Mouse (Mus musculus): ENCODE data around the gene Gm2000. TPM values are rescaled to one million over a fixed set of nuclear protein-coding genes. Genes with fewer than 3 reads are reported as not detected.
"Not testable (repeated sequence)": the region's sequence is repeated elsewhere in the genome, so short reads cannot be mapped to it uniquely, and the experiment has no call there.

The Gm2000 gene
- 975 and 1,206 TPM in 2 replicates for polyA plus RNA-seq (2015; fragmentation: Nextera tagmentation; extraction: Ambion mirVana)

DNA sequence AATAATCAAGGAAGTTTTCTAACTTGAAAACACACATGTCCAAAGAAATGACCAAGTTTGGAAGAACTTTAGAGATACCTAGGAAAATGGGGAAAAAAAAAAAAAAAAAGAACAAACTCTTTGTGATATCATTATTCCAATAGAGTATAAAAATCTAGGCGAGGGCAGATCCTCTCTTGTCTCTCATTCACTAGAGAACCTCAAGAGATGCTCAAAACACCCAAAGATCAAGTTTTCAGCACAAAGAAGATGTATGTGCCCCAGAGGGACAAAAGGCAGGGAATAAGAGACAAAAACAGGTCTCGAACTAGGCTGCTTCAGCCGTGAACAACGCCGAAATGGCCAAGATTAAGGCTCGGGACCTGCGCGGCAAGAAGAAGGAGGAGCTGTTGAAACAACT lies at the start of gene Gm2000:
Gm2000 (plus strand) TSS at position 301 of the 400 bp plus-strand sequence.
- Histone ChIP-seq H3K9ac (no peak within 1 kb of the TSS), H3K36me3 (no peaks in the 10 kb centered on the region), H3K4me3 (no peak within 1 kb of the TSS), H3K9me3 (0 out of 2 replicates have a peak, but pooled peaks cover 3% of the 10 kb centered on the region), H3K4me1 (no peaks in the 10 kb centered on the region), H3K27me3 (no peaks in the 10 kb centered on the region), H3K27ac (no peak within 1 kb of the TSS), H3K4me2 (no peak within 1 kb of the TSS)
- 91% methylated on average over 8 of the region's 8 CpGs for WGBS
- no peak for ATAC-seq (ENCODE audit: insufficient number of reproducible peaks, insufficient read depth, low FRiP score, low TSS enrichment, low read depth)

DNA sequence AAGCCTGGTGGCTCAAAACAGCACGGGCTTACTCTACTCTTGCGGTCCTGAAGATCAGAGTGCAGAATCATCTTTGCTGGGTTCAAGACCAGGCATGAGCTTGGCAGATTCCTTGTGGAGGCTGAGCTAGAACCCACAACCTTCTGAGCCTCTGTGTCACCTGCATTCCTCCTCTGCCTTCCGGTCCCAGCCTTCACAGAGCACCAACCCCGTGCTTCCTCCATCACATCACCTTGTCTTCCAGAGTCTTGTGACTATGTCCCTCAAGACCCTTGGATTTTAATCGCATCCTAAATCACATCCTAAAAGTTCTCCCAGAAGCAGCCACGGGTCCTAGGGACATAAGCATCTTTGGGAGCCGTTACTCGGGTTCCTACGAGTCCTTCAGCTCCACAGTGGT lies 42.7 kb upstream of the Gm2000 start:
- Histone ChIP-seq H3K9ac (no peak overlapping the region), H3K9me3 (no peaks in the 10 kb centered on the region), H3K36me3 (no peaks in the 10 kb centered on the region), H3K4me3 (no peak overlapping the region), H3K27ac (no peak overlapping the region), H3K4me1 (no peaks in the 10 kb centered on the region), H3K27me3 (no peaks in the 10 kb centered on the region), H3K4me2 (no peak overlapping the region)
- no peak for ATAC-seq (ENCODE audit: insufficient number of reproducible peaks, insufficient read depth, low FRiP score, low TSS enrichment, low read depth)
- 89% methylated on average over 9 of the region's 9 CpGs for WGBS

DNA sequence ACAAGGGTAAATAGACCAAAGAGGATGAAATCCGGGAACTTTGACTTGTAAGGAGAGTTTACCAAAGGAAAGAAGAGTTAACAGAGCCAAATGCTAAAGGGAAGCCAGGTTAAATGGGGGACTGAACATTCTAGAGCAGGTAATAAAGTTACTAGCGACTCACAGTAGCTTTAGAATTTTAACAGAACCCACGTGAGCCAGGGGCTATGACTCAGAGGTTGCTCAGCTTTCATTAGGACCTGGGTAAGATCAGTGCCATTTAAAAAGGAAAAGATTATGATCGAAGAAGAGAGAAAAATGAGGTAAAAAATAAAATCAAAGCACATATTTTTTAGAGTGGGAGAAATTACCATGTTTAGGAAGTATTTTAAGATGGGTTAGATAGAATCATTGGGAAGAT lies 25.0 kb upstream of the Gm2000 start:
- no peak for ATAC-seq (ENCODE audit: insufficient number of reproducible peaks, insufficient read depth, low FRiP score, low TSS enrichment, low read depth)
- H3K27me3 ChIP-seq = no peaks in the 10 kb centered on the region
- 62% methylated on average over 4 of the region's 4 CpGs for WGBS

DNA sequence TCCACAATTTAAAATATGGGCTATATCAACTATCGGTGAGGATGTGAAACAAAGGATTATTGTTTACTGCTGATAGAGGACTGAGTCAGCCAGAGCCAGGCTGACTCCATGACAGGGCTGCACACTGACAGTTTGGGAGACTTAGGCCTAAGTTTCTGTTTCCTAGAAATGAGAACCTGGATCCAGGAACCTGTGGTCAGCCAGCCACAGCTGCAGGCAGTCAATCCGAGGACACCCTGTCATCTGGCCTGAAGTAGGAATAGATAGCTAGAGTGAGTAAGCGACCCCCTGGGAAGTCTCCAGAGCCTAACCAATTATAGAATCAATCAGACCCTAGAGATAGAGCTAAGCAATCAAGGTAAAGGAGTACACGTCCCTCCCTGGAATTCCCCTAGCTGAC lies 21.4 kb upstream of the Gm2000 start:
- Histone ChIP-seq H3K27ac (no peak overlapping the region), H3K4me2 (no peak overlapping the region), H3K36me3 (no peaks in the 10 kb centered on the region), H3K4me1 (no peaks in the 10 kb centered on the region), H3K9ac (no peak overlapping the region), H3K9me3 (no peaks in the 10 kb centered on the region), H3K27me3 (no peaks in the 10 kb centered on the region), H3K4me3 (no peak overlapping the region)
- WGBS = 57% methylated on average over 4 of the region's 4 CpGs
- no peak for ATAC-seq (ENCODE audit: insufficient number of reproducible peaks, insufficient read depth, low FRiP score, low TSS enrichment, low read depth)

More for the DNA sequence above, 25.0 kb upstream of the Gm2000 start:
- Histone ChIP-seq H3K4me1 (no peaks in the 10 kb centered on the region), H3K27ac (no peak overlapping the region), H3K4me3 (no peak overlapping the region), H3K9me3 (no peaks in the 10 kb centered on the region), H3K36me3 (no peaks in the 10 kb centered on the region), H3K4me2 (no peak overlapping the region), H3K9ac (no peak overlapping the region)

DNA sequence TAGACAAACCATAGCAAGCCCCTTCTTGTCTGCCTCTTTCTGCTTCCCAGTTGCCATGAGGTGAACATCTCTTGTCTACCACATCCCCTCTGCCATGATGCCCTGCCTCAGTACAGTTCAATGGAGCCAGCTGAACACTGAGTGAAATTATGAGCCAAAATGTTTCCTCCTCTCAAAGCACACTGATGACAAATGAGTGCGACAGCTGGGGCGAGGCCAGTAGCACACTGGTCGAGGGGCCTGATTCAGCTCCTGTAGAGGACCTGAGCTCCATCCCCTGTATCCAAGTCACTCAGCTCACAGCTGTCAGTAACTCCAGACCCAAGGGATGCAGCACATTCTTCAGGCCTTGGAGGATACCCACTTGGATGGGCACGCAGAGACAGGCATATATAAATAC lies 20.2 kb upstream of the Gm2000 start:
- H3K4me3 ChIP-seq = no peak overlapping the region
- H3K9ac ChIP-seq = no peak overlapping the region
- no peak overlapping the region for H3K4me2 ChIP-seq
- ATAC-seq (ENCODE audit: insufficient number of reproducible peaks, insufficient read depth, low FRiP score, low TSS enrichment, low read depth) = no peak
- no peaks in the 10 kb centered on the region for H3K4me1 ChIP-seq
- no peaks in the 10 kb centered on the region for H3K36me3 ChIP-seq
- no peak overlapping the region for H3K27ac ChIP-seq
- H3K9me3 ChIP-seq = no peaks in the 10 kb centered on the region
- no peaks in the 10 kb centered on the region for H3K27me3 ChIP-seq
- 88% methylated on average over 4 of the region's 4 CpGs for WGBS

DNA sequence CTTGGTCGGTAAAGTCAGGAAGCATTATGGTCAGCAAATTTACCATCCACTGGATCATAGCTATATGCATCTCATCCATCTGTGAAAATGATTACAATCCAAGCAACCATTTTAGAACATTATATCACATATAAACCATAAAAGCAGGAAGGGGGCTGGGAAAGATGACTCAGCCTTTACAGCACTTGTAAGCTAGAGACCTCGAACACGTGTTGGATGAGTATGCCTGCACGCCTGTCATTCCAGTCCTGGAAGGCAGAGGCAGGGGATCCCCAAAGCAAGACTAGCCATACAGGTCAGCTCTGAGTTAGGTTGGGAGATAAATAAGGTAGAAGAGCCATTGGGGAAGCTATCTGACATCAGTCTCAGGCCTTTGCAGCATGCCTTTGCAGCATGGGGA lies 16.8 kb upstream of the Gm2000 start:
- H3K36me3 ChIP-seq = no peaks in the 10 kb centered on the region
- no peaks in the 10 kb centered on the region for H3K9me3 ChIP-seq
- H3K4me1 ChIP-seq = no peaks in the 10 kb centered on the region
- no peak overlapping the region for H3K4me3 ChIP-seq
- no peak overlapping the region for H3K27ac ChIP-seq
- H3K27me3 ChIP-seq = no peaks in the 10 kb centered on the region
- H3K9ac ChIP-seq = no peak overlapping the region
- H3K4me2 ChIP-seq = no peak overlapping the region
- WGBS = 78% methylated on average over 4 of the region's 4 CpGs
- no peak for ATAC-seq (ENCODE audit: insufficient number of reproducible peaks, insufficient read depth, low FRiP score, low TSS enrichment, low read depth)

DNA sequence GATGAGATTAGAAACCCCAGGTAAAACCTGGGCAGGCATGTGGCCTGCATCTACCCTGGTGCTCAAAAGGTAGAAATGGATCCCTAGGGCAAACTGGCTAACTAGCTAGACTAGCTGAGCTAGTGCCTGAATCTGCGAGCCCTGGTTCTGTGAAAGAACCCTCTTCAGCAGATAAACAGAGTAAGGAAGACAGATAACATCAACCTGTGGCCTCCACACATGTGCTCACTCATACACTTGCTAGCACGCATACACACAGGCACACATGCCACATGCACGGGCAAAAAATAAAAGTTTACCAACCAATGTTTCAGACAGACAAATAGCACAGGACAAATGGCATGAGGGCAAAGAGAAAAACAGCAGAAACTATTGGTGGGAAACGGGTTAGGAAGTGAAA lies 15.4 kb upstream of the Gm2000 start:
- no peaks in the 10 kb centered on the region for H3K9me3 ChIP-seq
- ATAC-seq (ENCODE audit: insufficient number of reproducible peaks, insufficient read depth, low FRiP score, low TSS enrichment, low read depth) = no peak
- no peak overlapping the region for H3K4me2 ChIP-seq
- H3K4me3 ChIP-seq = no peak overlapping the region
- H3K36me3 ChIP-seq = no peaks in the 10 kb centered on the region
- no peaks in the 10 kb centered on the region for H3K4me1 ChIP-seq
- 84% methylated on average over 4 of the region's 4 CpGs for WGBS
- H3K27me3 ChIP-seq = no peaks in the 10 kb centered on the region
- H3K27ac ChIP-seq = no peak overlapping the region
- no peak overlapping the region for H3K9ac ChIP-seq

DNA sequence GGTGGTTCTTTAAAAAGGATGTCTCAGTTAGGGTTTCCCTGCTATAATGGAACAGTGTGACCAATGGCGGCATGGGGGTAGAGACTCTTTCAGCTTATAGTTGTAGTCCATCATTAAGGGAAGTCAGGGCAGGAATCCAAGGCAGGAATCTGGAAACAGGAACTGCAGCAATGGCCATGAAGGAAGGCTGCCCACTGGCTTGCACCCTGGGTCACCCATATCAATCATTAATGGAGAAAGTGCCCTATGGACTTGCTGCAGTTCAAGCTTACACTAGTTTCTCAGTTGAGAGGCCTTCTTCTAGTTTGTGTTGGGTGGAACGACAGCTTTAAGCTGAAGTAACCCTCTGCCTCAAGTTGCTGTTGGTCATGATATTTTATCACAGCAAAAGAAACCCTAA lies 13.4 kb upstream of the Gm2000 start:
- H3K9ac ChIP-seq = no peak overlapping the region
- WGBS = 94% methylated on average over 2 of the region's 2 CpGs

DNA sequence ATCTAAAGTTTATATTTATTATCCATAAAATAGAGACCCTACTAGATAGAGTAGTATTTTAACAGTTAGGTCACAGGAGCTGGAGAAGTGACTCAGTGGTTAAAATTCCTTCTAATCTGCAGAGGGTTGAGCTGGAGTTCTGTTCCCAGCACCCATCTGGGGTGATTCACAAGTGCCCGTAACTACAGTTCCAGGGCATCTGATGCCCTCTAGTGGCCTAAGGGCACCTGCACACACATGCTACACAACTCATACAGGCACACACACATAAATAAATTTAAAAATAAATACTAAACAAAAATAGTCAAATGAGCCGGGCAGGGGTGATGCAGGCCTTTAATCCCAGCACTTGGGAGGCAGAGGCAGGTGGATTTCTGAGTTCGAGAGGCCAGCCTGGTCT lies 15.4 kb downstream of the Gm2000 start:
- no peak overlapping the region for H3K4me2 ChIP-seq
- no peaks in the 10 kb centered on the region for H3K27me3 ChIP-seq
- H3K9me3 ChIP-seq = no peaks in the 10 kb centered on the region
- no peak overlapping the region for H3K4me3 ChIP-seq
- no peaks in the 10 kb centered on the region for H3K4me1 ChIP-seq
- ATAC-seq (ENCODE audit: insufficient number of reproducible peaks, insufficient read depth, low FRiP score, low TSS enrichment, low read depth) = no peak
- 89% methylated on average over 3 of the region's 3 CpGs for WGBS
- no peak overlapping the region for H3K27ac ChIP-seq
- no peaks in the 10 kb centered on the region for H3K36me3 ChIP-seq
- no peak overlapping the region for H3K9ac ChIP-seq

More for the DNA sequence above, 13.4 kb upstream of the Gm2000 start:
- no peak overlapping the region for H3K4me2 ChIP-seq
- no peak for ATAC-seq (ENCODE audit: insufficient number of reproducible peaks, insufficient read depth, low FRiP score, low TSS enrichment, low read depth)
- no peak overlapping the region for H3K27ac ChIP-seq
- no peaks in the 10 kb centered on the region for H3K27me3 ChIP-seq
- H3K4me1 ChIP-seq = no peaks in the 10 kb centered on the region
- H3K9me3 ChIP-seq = no peaks in the 10 kb centered on the region
- no peaks in the 10 kb centered on the region for H3K36me3 ChIP-seq
- H3K4me3 ChIP-seq = no peak overlapping the region

DNA sequence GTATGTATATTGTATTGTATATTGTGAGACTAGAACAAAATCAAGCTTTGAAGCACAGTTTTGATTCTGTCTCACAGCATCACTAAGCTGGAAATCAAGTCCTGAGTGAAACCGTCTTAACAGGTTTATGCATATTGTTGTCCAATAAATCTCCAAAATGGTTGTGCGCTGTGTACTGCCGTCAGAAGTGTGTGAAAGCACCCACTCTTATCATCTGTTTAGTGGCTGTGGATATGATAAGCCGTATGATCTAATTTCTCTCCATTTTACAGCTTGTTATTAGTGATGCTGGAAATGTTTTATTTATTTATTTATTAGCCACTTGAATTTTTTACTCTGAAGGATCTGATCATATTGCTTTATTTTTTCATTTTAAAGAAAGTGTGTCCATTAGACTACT lies 20.4 kb downstream of the Gm2000 start:
- no peaks in the 10 kb centered on the region for H3K9me3 ChIP-seq
- no peak overlapping the region for H3K27ac ChIP-seq
- H3K4me1 ChIP-seq = no peaks in the 10 kb centered on the region
- 92% methylated on average over 4 of the region's 4 CpGs for WGBS
- no peak overlapping the region for H3K4me2 ChIP-seq
- no peak overlapping the region for H3K4me3 ChIP-seq
- ATAC-seq (ENCODE audit: insufficient number of reproducible peaks, insufficient read depth, low FRiP score, low TSS enrichment, low read depth) = no peak
- no peaks in the 10 kb centered on the region for H3K27me3 ChIP-seq
- H3K36me3 ChIP-seq = no peaks in the 10 kb centered on the region
- H3K9ac ChIP-seq = no peak overlapping the region

DNA sequence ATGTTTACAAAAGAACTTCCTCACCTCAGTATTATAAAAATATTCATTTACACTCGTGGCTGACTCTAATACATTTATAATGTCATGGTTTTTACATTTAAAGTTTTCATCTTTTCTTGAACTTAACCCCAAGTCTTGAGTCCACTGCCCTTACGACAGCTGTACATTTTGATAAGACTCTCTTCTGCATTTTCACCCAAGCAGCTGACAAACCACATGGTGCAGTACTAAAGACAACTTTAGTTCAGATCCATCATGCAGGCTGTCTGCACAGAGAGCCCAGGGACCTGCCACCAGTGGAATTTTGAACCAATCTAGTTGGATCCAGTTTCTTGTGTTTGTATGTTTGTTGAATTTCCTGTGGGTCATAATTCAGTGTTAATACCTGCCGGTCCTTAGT lies 21.0 kb downstream of the Gm2000 start:
- no peaks in the 10 kb centered on the region for H3K27me3 ChIP-seq
- no peak overlapping the region for H3K27ac ChIP-seq
- no peaks in the 10 kb centered on the region for H3K36me3 ChIP-seq
- H3K4me3 ChIP-seq = no peak overlapping the region
- ATAC-seq (ENCODE audit: insufficient number of reproducible peaks, insufficient read depth, low FRiP score, low TSS enrichment, low read depth) = no peak
- WGBS = 72% methylated on average over 3 of the region's 3 CpGs
- no peaks in the 10 kb centered on the region for H3K4me1 ChIP-seq
- H3K9me3 ChIP-seq = no peaks in the 10 kb centered on the region
- no peak overlapping the region for H3K4me2 ChIP-seq
- H3K9ac ChIP-seq = no peak overlapping the region

DNA sequence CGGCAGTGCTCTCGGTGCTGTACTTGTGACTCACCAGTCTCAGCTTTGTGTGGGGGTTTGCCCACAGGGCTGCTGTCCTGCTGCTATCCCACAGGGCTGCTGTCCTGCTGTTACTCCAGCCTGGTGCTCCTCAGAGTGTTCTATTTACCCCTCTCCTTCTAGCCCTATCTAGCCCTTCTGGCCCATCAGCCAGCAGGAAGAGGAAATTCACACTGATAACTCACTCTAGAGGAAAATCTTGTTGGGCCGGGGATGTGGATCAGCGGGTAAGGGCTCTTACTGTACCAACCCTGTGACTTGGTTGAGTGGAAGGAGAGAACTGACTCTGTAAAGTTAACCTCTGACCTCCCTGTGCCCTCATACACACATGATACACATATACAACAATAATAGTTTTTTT lies 27.3 kb downstream of the Gm2000 start:
- WGBS = 79% methylated on average over 4 of the region's 4 CpGs
- Histone ChIP-seq H3K27ac (no peak overlapping the region), H3K4me2 (no peak overlapping the region), H3K9me3 (no peaks in the 10 kb centered on the region), H3K4me3 (no peak overlapping the region), H3K36me3 (no peaks in the 10 kb centered on the region), H3K9ac (no peak overlapping the region), H3K4me1 (no peaks in the 10 kb centered on the region), H3K27me3 (no peaks in the 10 kb centered on the region)
- no peak for ATAC-seq (ENCODE audit: insufficient number of reproducible peaks, insufficient read depth, low FRiP score, low TSS enrichment, low read depth)

DNA sequence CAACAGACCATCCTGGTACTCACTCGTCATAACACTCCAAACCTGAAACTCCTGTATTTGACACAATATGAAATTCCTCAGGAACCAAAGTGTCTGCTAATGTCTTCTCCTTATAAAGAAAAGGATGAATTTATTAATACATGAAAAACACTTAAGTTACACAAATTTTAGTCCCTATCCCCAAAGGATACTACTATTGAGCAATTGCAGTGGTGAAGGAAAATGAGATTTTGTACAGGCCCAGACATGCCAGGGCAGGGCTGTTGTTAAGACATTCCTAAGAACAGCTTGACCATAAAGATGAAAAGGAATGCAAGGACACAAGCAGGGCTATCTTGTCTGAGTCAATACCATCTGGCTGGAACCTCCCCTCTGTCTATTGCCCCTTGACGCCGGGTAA lies 34.3 kb downstream of the Gm2000 start:
- H3K4me1 ChIP-seq; H3K27me3 ChIP-seq; ATAC-seq (ENCODE audit: insufficient number of reproducible peaks, insufficient read depth, low FRiP score, low TSS enrichment, low read depth); H3K4me2 ChIP-seq; H3K9me3 ChIP-seq; H3K4me3 ChIP-seq; H3K27ac ChIP-seq; H3K9ac ChIP-seq; H3K36me3 ChIP-seq: not testable (repeated sequence)
- 90% methylated on average over 3 of the region's 3 CpGs for WGBS

Data from embryonic facial prominence, embryonic 13.5 days (tissue).